Mouse (Mus musculus) liver, postnatal 0 days (tissue): ENCODE data around the gene Neurl1b. TPM values are rescaled to one million over a fixed set of nuclear protein-coding genes. Genes with fewer than 3 reads are reported as not detected.

Experiments
- ATAC-seq: fragments of 200-750 bp; cut with Nextera tagmentation; 2 replicates; pipeline ENCODE4 v1.8.0; 2017; ENCODE audit warnings: mild to moderate bottlenecking, moderate library complexity
- DNase-seq: peaks from one replicate; pipeline ENCODE4 v3.0.0-alpha.2; 2016
- H3K27ac ChIP-seq: fragments of 300-500 bp; sonication (generic); 2 replicates; pipeline ENCODE4 v1.5.1; 2014; ENCODE audit warnings: antibody characterized with exemption, moderate library complexity, mild to moderate bottlenecking, low read depth
- H3K27me3 ChIP-seq: fragments of 300-500 bp; sonication (generic); 2 replicates; pipeline ENCODE4 v1.6.1; 2014; ENCODE audit warnings: low read length, control low read depth, mixed read lengths; ENCODE audit not compliant: insufficient read depth
- H3K36me3 ChIP-seq: fragments of 300-500 bp; sonication (generic); replicated peaks from 2 replicates; pipeline ENCODE4 v1.6.1; 2014; ENCODE audit warnings: mild to moderate bottlenecking, control low read depth, low read length, moderate library complexity, mixed read lengths; ENCODE audit not compliant: insufficient read depth
- H3K4me1 ChIP-seq: fragments of 300-500 bp; sonication (generic); 2 replicates; pipeline ENCODE4 v1.6.1; 2014; ENCODE audit warnings: antibody characterized with exemption, mild to moderate bottlenecking, control low read depth; ENCODE audit not compliant: insufficient read depth
- H3K4me2 ChIP-seq: fragments of 300-500 bp; sonication (generic); 2 replicates; pipeline ENCODE4 v1.6.1; 2014; ENCODE audit warnings: low read depth, mild to moderate bottlenecking, low read length, moderate library complexity, mixed read lengths
- H3K4me3 ChIP-seq: fragments of 300-500 bp; sonication (generic); 2 replicates; pipeline ENCODE4 v1.5.1; 2014; ENCODE audit warnings: low read depth, low read length
- H3K9ac ChIP-seq: fragments of 300-500 bp; sonication (generic); replicated peaks from 2 replicates; pipeline ENCODE4 v1.6.1; 2014; ENCODE audit warnings: mild to moderate bottlenecking, moderate library complexity
- H3K9me3 ChIP-seq: fragments of 300-500 bp; sonication (generic); 2 replicates; pipeline ENCODE4 v1.6.1; 2016; ENCODE audit warnings: mild to moderate bottlenecking, control low read depth, low read length, mixed read lengths
- CTCF ChIP-seq: sonication (generic); IDR thresholded peaks from 2 replicates; pipeline ENCODE4 v1.5.1; 2016; ENCODE audit warnings: antibody characterized with exemption, low read depth
- EP300 ChIP-seq: IDR thresholded peaks from 2 replicates; pipeline ENCODE4 v1.6.1; 2016; ENCODE audit warnings: antibody characterized with exemption, low read depth, mild to moderate bottlenecking
- WGBS: fragments of 180-500 bp; shearing (Covaris S2); extraction: QIAGEN DNeasy Blood & Tissue Kit; methylation state at CpG from one replicate; pipeline ENCODE4 v1.1.7; 2014; ENCODE audit not compliant: insufficient replicate concordance; 5-methylcytosine and 5-hydroxymethylcytosine counted together
- polyA plus RNA-seq: library from polyadenylated mRNA; unstranded; fragments of >200 nt; fragmentation: Nextera tagmentation; extraction: Ambion mirVana; gene quantifications from 2 replicates; pipeline ENCODE4 v1.2.1, GENCODE M21; 2015

The Neurl1b gene
- polyA plus RNA-seq, 1 experiment from 2014 or later = 0.06 TPM

GRCm38 (mm10) chr17:26390666-26391065, 24.0 kb upstream of the Neurl1b start:
- no peak for DNase-seq
- Histone ChIP-seq H3K4me1 (no peaks in the 10 kb centered on the region), H3K9ac (no peak overlapping the region), H3K9me3 (no peaks in the 10 kb centered on the region), H3K27me3 (no peaks in the 10 kb centered on the region; the same call in 1 of the 2 replicates), H3K4me2 (no peak overlapping the region), H3K4me3 (no peak overlapping the region), H3K36me3 (no peaks in the 10 kb centered on the region), H3K27ac (no peak overlapping the region)
- TF ChIP-seq EP300 (no peak), CTCF (no peak)
- ATAC-seq = no peak
- WGBS = 48% methylated on average over 5 of the region's 5 CpGs

DNA sequence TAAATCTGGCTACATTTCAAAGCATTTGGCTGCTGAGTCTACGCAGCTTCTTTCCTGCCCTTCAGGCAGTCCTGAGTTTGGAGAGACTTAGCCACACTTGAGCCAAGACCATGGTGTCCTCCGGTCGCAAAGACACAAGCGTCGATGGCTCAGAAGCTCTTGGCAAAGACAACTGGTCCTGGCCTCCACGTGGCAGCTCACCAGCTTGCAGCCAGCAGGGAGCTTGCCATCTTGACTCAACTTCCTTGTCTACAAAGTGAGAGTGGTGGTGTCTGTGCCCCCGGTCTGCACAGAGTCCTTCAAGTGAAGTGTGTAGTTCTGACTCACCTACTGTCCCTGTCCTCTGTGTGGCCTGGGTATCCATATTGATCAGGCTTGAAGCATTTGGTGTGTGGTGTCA, 22.3 kb upstream of the Neurl1b start:
- Histone ChIP-seq H3K4me1 (no peaks in the 10 kb centered on the region), H3K4me2 (no peak overlapping the region), H3K36me3 (no peaks in the 10 kb centered on the region), H3K27ac (no peak overlapping the region), H3K9me3 (no peaks in the 10 kb centered on the region), H3K9ac (no peak overlapping the region), H3K27me3 (no peaks in the 10 kb centered on the region; the same call in 1 of the 2 replicates), H3K4me3 (no peak overlapping the region)
- WGBS = 78% methylated on average over 7 of the region's 7 CpGs
- ATAC-seq (no peak), DNase-seq (no peak)
- no peak for TF ChIP-seq EP300
- no peak for TF ChIP-seq CTCF

- WGBS = 67% methylated on average over 3 of the region's 3 CpGs
These were observed 17.9 kb upstream of the Neurl1b start for GRCm38 (mm10) chr17:26396765-26397164.

DNA sequence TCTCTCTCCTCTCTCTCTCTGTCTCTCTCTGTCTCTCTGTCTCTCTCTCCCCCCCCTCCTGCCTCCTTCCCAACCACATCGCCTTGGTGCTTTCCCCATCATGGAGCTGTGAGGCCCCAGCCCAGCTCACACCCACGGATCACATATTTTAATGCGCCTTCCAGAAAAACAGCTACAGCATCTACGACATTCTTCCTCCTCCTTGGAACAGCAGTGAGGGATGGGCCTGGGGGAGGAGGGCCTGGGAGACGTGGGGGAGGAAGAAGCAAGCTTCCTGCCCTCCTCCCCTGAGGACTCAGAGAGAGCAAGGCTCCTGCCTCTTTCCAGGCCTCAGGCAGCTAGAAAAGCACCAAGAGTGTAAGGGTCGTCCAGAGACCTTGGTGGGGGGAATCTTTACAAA, 17.3 kb upstream of the Neurl1b start:
- H3K9ac ChIP-seq = no peak overlapping the region
- no peak overlapping the region for H3K4me2 ChIP-seq
- no peaks in the 10 kb centered on the region for H3K4me1 ChIP-seq
- H3K36me3 ChIP-seq = no peaks in the 10 kb centered on the region
- H3K27ac ChIP-seq = no peak overlapping the region
- H3K27me3 ChIP-seq = no peaks in the 10 kb centered on the region; the same call in 1 of the 2 replicates
- no peak overlapping the region for H3K4me3 ChIP-seq
- ATAC-seq (no peak), DNase-seq (no peak)
- 44% methylated on average over 6 of the region's 6 CpGs for WGBS
- no peak for TF ChIP-seq CTCF
- TF ChIP-seq EP300 = no peak
- H3K9me3 ChIP-seq = no peaks in the 10 kb centered on the region

More at GRCm38 (mm10) chr17:26396765-26397164, 17.9 kb upstream of the Neurl1b start:
- no peak overlapping the region for H3K27ac ChIP-seq
- no peaks in the 10 kb centered on the region; the same call in 1 of the 2 replicates for H3K27me3 ChIP-seq
- H3K36me3 ChIP-seq = no peaks in the 10 kb centered on the region
- no peak overlapping the region for H3K9ac ChIP-seq
- ATAC-seq (no peak), DNase-seq (no peak)
- H3K4me1 ChIP-seq = no peaks in the 10 kb centered on the region
- H3K4me2 ChIP-seq = no peak overlapping the region
- TF ChIP-seq EP300 = no peak
- H3K4me3 ChIP-seq = no peak overlapping the region
- H3K9me3 ChIP-seq = no peaks in the 10 kb centered on the region

GRCm38 (mm10) chr17:26405340-26406100, 9.1 kb upstream of the Neurl1b start:
- no peak for ATAC-seq

GRCm38 (mm10) chr17:26412967-26413366, 1.7 kb upstream of the Neurl1b start:
- H3K4me1 ChIP-seq = peaks cover 11% of the 10 kb centered on the region
- no peak overlapping the region for H3K27ac ChIP-seq
- H3K4me3 ChIP-seq = no peak overlapping the region
- DNase-seq = no peak
- peaks cover 47% of the 10 kb centered on the region for H3K27me3 ChIP-seq
- H3K4me2 ChIP-seq = no peak overlapping the region
- no peak for ATAC-seq
- no peak overlapping the region for H3K9ac ChIP-seq
- TF ChIP-seq EP300 = no peak
- no peak for TF ChIP-seq CTCF
- 40% methylated on average over 5 of the region's 5 CpGs for WGBS
- no peaks in the 10 kb centered on the region for H3K9me3 ChIP-seq
- no peaks in the 10 kb centered on the region for H3K36me3 ChIP-seq

More at GRCm38 (mm10) chr17:26405340-26406100, 9.1 kb upstream of the Neurl1b start:
- Histone ChIP-seq H3K4me3 (no peak overlapping the region), H3K9me3 (no peaks in the 10 kb centered on the region), H3K36me3 (no peaks in the 10 kb centered on the region), H3K4me2 (no peak overlapping the region), H3K27me3 (0 out of 2 replicates have a peak, but pooled peaks cover 2% of the 10 kb centered on the region), H3K27ac (no peak overlapping the region), H3K9ac (no peak overlapping the region), H3K4me1 (no peaks in the 10 kb centered on the region)
- WGBS = 62% methylated on average over 10 of the region's 10 CpGs
- no peak for TF ChIP-seq EP300
- no peak for DNase-seq

DNA sequence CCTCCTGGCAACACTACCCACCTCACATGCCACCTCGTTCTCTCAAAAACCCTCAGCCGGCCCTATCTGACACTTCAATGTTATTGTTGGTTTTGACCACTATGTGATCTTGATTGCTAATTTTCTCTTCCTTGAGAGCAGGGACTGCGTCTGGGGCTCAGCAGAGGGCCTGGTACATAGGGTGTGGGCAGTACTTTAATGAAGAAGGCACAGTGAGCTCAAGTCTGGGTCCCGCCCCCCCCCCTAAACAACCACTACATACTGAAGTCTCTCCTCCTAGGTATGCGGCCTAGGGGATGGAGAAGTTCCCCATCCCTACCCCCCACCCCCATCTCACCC, 476 bp upstream of the Neurl1b start:
- ATAC-seq (no peak), DNase-seq (no peak)
- H3K27me3 ChIP-seq = peaks cover 49% of the 10 kb centered on the region
- H3K4me3 ChIP-seq = peak overlapping the region; percentile 60
- no peaks in the 10 kb centered on the region for H3K36me3 ChIP-seq
- H3K4me2 ChIP-seq = peak overlapping the region; percentile 96
- H3K9ac ChIP-seq = no peak overlapping the region
- H3K27ac ChIP-seq = no peak overlapping the region
- TF ChIP-seq EP300 (no peak), CTCF (no peak)
- peaks cover 11% of the 10 kb centered on the region for H3K4me1 ChIP-seq
- H3K9me3 ChIP-seq = no peaks in the 10 kb centered on the region
- WGBS = 5% methylated on average over 4 of the region's 5 CpGs
